Mouse (Mus musculus) forebrain, embryonic 14.5 days (tissue): ENCODE measurements at regions not wholly inside any gene's neighbourhood (a gene's known extent, or its start where the extent isn't known, plus 50 kb on each side); places are given as distances from the start of the nearest gene placed in this dataset.

ENCODE experiments used
- ATAC-seq: fragments of 200-750 bp; cut with Nextera tagmentation; 2 replicates; pipeline ENCODE4 v1.8.0; 2017; ENCODE audit warnings: mild to moderate bottlenecking, moderate library complexity
- DNase-seq: peaks from one replicate; pipeline ENCODE4 v3.0.0-alpha.2; 2015; ENCODE audit warnings: low spot score
- H3K27ac ChIP-seq: fragments of 300-500 bp; sonication (generic); 2 replicates; pipeline ENCODE4 v1.5.1; 2014; ENCODE audit warnings: low read depth, mild to moderate bottlenecking, control low read depth, low read length, moderate library complexity
- H3K27me3 ChIP-seq: fragments of 300-500 bp; sonication (generic); replicated peaks from 2 replicates; pipeline ENCODE4 v1.6.1; 2014; ENCODE audit warnings: low read length, control low read depth, mixed read lengths; ENCODE audit not compliant: control insufficient read depth, insufficient read depth
- H3K36me3 ChIP-seq: fragments of 300-500 bp; sonication (generic); 2 replicates; pipeline ENCODE4 v1.6.1; 2014; ENCODE audit warnings: low read length, control low read depth; ENCODE audit not compliant: control insufficient read depth, insufficient read depth
- H3K4me1 ChIP-seq: fragments of 300-500 bp; sonication (generic); 2 replicates; pipeline ENCODE4 v1.6.1; 2014; ENCODE audit warnings: antibody characterized with exemption, low read length, control low read depth; ENCODE audit not compliant: control insufficient read depth, insufficient read depth
- H3K4me2 ChIP-seq: fragments of 300-500 bp; sonication (generic); 2 replicates; pipeline ENCODE4 v1.6.1; 2014; ENCODE audit warnings: mild to moderate bottlenecking, control low read depth, low read length
- H3K4me3 ChIP-seq: fragments of 300-500 bp; sonication (generic); 2 replicates; pipeline ENCODE4 v1.5.1; 2014; ENCODE audit warnings: low read depth, low read length, control low read depth
- H3K9ac ChIP-seq: fragments of 300-500 bp; sonication (generic); 2 replicates; pipeline ENCODE4 v1.6.1; 2014; ENCODE audit warnings: mild to moderate bottlenecking, low read length, control low read depth, moderate library complexity
- H3K9me3 ChIP-seq: fragments of 300-500 bp; sonication (generic); replicated peaks from 2 replicates; pipeline ENCODE4 v1.6.1; 2016; ENCODE audit warnings: low read length, control low read depth, mixed read lengths; ENCODE audit not compliant: control insufficient read depth

DNA sequence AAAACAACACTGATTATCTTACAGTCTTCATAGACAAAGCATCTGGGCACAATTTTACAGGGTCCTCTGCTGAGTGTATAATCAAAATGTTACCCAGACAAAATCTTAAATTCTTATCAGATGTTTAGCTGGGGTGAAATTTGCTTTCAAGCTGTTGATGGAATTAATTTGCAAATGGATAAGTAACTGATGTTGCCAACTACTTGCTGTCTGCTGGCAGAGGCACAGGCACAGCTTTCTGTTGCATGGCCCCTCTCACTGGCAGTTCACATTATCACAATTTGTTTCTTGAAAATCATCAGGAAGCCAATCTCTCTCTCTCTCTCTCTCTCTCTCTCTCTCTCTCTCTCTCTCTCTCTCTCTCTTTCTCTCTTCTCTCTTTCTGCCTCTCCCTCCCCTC is 276.9 kb upstream of the Gm44 start:
- no peaks in the 10 kb centered on the region for H3K9me3 ChIP-seq
- H3K27me3 ChIP-seq: no peaks in the 10 kb centered on the region
- H3K36me3 ChIP-seq: no peaks in the 10 kb centered on the region
- H3K27ac ChIP-seq: no peak overlapping the region
- no peak overlapping the region for H3K9ac ChIP-seq
- no peaks in the 10 kb centered on the region for H3K4me1 ChIP-seq
- H3K4me3 ChIP-seq: no peak overlapping the region
- no peak overlapping the region for H3K4me2 ChIP-seq
- no peak for ATAC-seq
- peak; percentile 58 for DNase-seq
